Mouse (Mus musculus): ENCODE data around the gene Rad51c. TPM values are rescaled to one million over a fixed set of nuclear protein-coding genes. Genes with fewer than 3 reads are reported as not detected.

Rad51c gene
- polyA plus RNA-seq, 1 experiment from 2014 or later, result 11.7 TPM

- H3K27ac ChIP-seq (replicated peaks in 1 of 2; ENCODE audit: control insufficient read depth in 1 of 2, insufficient read depth in 1 of 2, low read depth in 2 of 2, low read length in 2 of 2), result peak within 1 kb of the TSS in 1 of 2 experiments; percentile 16; a peak in 1 of 4 replicates
- ATAC-seq (ENCODE audit: insufficient number of reproducible peaks, insufficient read depth, low FRiP score, low read depth), result peak; percentile 87
- peak within 1 kb of the TSS; percentile 81 for H3K9ac ChIP-seq (ENCODE audit: low read length)
- H3K27me3 ChIP-seq (ENCODE audit: control insufficient read depth, insufficient read depth, low read length), result 0 out of 2 replicates have a peak, but pooled peaks cover 3% of the 10 kb centered on the region
- peak within 1 kb of the TSS; percentile 57 to 85 for H3K4me3 ChIP-seq (ENCODE audit: control insufficient read depth in 1 of 2, insufficient read depth in 1 of 2, low read depth in 1 of 2, low read length in 2 of 2)
- peak within 1 kb of the TSS; percentile 91 for H3K4me2 ChIP-seq (ENCODE audit: low read length)
- 0 out of 4 replicates have a peak, but pooled peaks cover 0 to 2% of the 10 kb centered on the region in 2 experiments for H3K4me1 ChIP-seq (ENCODE audit: control insufficient read depth in 2 of 2, insufficient read depth in 2 of 2, low read length in 2 of 2)
- H3K36me3 ChIP-seq (ENCODE audit: control insufficient read depth, insufficient read depth, low read length), result no peaks in the 10 kb centered on the region
- 0% methylated on average over 70 of the region's 104 CpGs for WGBS
- 0 out of 2 replicates have a peak, but pooled peaks cover 4% of the 10 kb centered on the region for H3K9me3 ChIP-seq (ENCODE audit: control insufficient read depth, low read length)
Measured at GRCm38 (mm10) chr11:87358331-87359261, 46.2 kb downstream of the Rad51c start, which contains the start of gene Ppm1e. TSS of gene Ppm1e (minus strand) at chr11:87359023.

- Histone ChIP-seq H3K4me2 (ENCODE audit: low read length) (peak overlapping the region; percentile 91), H3K4me3 (ENCODE audit: control insufficient read depth in 1 of 2, insufficient read depth in 1 of 2, low read depth in 1 of 2, low read length in 2 of 2) (peak overlapping the region; percentile 57 to 85), H3K9me3 (ENCODE audit: control insufficient read depth, low read length) (no peaks in the 10 kb centered on the region), H3K27me3 (ENCODE audit: control insufficient read depth, insufficient read depth, low read length) (0 out of 2 replicates have a peak, but pooled peaks cover 3% of the 10 kb centered on the region), H3K4me1 (ENCODE audit: control insufficient read depth in 2 of 2, insufficient read depth in 2 of 2, low read length in 2 of 2) (0 out of 4 replicates have a peak, but pooled peaks cover 0 to 2% of the 10 kb centered on the region in 2 experiments), H3K9ac (ENCODE audit: low read length) (peak overlapping the region; percentile 81), H3K27ac (replicated peaks in 1 of 2; ENCODE audit: control insufficient read depth in 1 of 2, insufficient read depth in 1 of 2, low read depth in 2 of 2, low read length in 2 of 2) (no peak overlapping the region), H3K36me3 (ENCODE audit: control insufficient read depth, insufficient read depth, low read length) (no peaks in the 10 kb centered on the region)
- ATAC-seq (ENCODE audit: insufficient number of reproducible peaks, insufficient read depth, low FRiP score, low read depth), result 0 out of 2 replicates have a peak, but pooled peaks have one; percentile 18
- 8% methylated on average over 31 of the region's 31 CpGs for WGBS
Measured at GRCm38 (mm10) chr11:87357317-87358300, 47.1 kb downstream of the Rad51c start.

DNA sequence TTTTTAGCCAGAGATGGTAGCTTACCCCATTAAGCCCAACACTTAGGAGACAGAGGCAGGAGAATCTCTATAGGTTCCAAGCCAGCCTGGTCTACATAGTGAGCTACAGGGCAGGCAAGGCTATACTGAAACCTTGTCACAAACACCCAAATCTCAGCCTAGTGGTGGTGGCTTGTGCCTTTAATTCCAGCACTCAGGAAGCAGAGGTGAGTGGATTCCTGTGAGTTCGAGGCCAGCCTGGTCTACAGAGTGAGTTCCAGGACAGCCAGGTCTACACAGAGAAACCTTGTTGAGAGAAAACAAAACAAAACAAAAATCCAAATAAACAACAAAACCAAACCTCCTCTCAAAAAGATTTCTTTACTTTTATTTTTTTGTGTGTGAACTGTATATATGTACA, 49.9 kb downstream of the Rad51c start:
- Histone ChIP-seq H3K9me3 (ENCODE audit: control insufficient read depth, low read length) (no peaks in the 10 kb centered on the region), H3K9ac (ENCODE audit: low read length) (no peak overlapping the region), H3K27me3 (ENCODE audit: control insufficient read depth, insufficient read depth, low read length) (no peaks in the 10 kb centered on the region), H3K4me1 (ENCODE audit: control insufficient read depth in 2 of 2, insufficient read depth in 2 of 2, low read length in 2 of 2) (0 out of 4 replicates have a peak, but pooled peaks cover 0 to 2% of the 10 kb centered on the region in 2 experiments), H3K4me2 (ENCODE audit: low read length) (no peak overlapping the region), H3K4me3 (ENCODE audit: control insufficient read depth in 1 of 2, insufficient read depth in 1 of 2, low read depth in 1 of 2, low read length in 2 of 2) (no peak overlapping the region), H3K36me3 (ENCODE audit: control insufficient read depth, insufficient read depth, low read length) (no peaks in the 10 kb centered on the region), H3K27ac (replicated peaks in 1 of 2; ENCODE audit: control insufficient read depth in 1 of 2, insufficient read depth in 1 of 2, low read depth in 2 of 2, low read length in 2 of 2) (no peak overlapping the region)
- WGBS, result 74% methylated on average over 1 of the region's 1 CpGs
- ATAC-seq (ENCODE audit: insufficient number of reproducible peaks, insufficient read depth, low FRiP score, low read depth), result no peak

DNA sequence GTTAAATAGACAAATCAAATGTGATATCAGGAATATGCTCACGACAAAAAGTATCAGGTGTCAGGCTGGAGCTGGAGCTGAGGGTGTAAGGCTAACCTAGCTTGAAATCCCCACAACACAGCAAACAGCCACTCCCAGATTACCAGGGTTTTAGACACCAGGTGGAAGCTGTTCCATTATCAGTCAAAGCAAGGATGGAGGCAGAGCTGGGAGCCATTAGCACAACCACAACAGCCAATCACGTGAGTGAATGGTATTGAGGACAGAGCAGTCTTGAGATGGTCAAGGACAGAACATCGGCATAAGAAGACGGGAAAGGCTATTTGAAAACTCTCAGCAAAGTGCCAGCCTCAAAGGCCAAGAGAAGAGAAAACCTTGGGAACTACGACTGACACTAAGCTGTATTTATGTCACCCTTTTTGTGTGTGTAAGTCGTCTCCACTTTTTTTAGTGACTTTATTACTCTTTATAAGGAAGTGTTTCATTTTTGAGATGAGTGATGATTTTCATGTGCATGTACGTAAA, 51.0 kb downstream of the Rad51c start:
- Histone ChIP-seq H3K27me3 (ENCODE audit: control insufficient read depth, insufficient read depth, low read length) (no peaks in the 10 kb centered on the region), H3K4me3 (ENCODE audit: control insufficient read depth in 1 of 2, insufficient read depth in 1 of 2, low read depth in 1 of 2, low read length in 2 of 2) (no peak overlapping the region), H3K9me3 (ENCODE audit: control insufficient read depth, low read length) (no peaks in the 10 kb centered on the region), H3K36me3 (ENCODE audit: control insufficient read depth, insufficient read depth, low read length) (no peaks in the 10 kb centered on the region), H3K4me2 (ENCODE audit: low read length) (no peak overlapping the region), H3K27ac (replicated peaks in 1 of 2; ENCODE audit: control insufficient read depth in 1 of 2, insufficient read depth in 1 of 2, low read depth in 2 of 2, low read length in 2 of 2) (no peak overlapping the region), H3K9ac (ENCODE audit: low read length) (no peak overlapping the region), H3K4me1 (ENCODE audit: control insufficient read depth in 2 of 2, insufficient read depth in 2 of 2, low read length in 2 of 2) (no peaks in the 10 kb centered on the region)
- 74% methylated on average over 7 of the region's 7 CpGs for WGBS
- no peak for ATAC-seq (ENCODE audit: insufficient number of reproducible peaks, insufficient read depth, low FRiP score, low read depth)

Other genes with a start within 250 kb of the Rad51c start
- 7.1 and 7.8 TPM in 2 replicates for gene Ppm1e, start 45.9 kb downstream of the Rad51c start, polyA plus RNA-seq (2014; fragmentation: Nextera tagmentation; extraction: Ambion mirVana)
- gene Tex14, start 111 bp upstream of the Rad51c start, polyA plus RNA-seq (2014; fragmentation: Nextera tagmentation; extraction: Ambion mirVana), result 0.28 and 0.38 TPM in 2 replicates
- not detected in 2 replicates for gene Gm11492, start 161.7 kb upstream of the Rad51c start, polyA plus RNA-seq (2014; fragmentation: Nextera tagmentation; extraction: Ambion mirVana)
- gene Sept4, start 163.9 kb upstream of the Rad51c start, polyA plus RNA-seq (2014; fragmentation: Nextera tagmentation; extraction: Ambion mirVana), result 23.5 and 25.8 TPM in 2 replicates
- gene Mtmr4, start 187.2 kb upstream of the Rad51c start, polyA plus RNA-seq (2014; fragmentation: Nextera tagmentation; extraction: Ambion mirVana), result 14.3 and 17.7 TPM in 2 replicates
- gene Hsf5, start 212.2 kb upstream of the Rad51c start, polyA plus RNA-seq (2014; fragmentation: Nextera tagmentation; extraction: Ambion mirVana), result 0.13 and 0.15 TPM in 2 replicates

Measured in heart, embryonic 14.5 days (tissue).